Mouse (Mus musculus) spleen, postnatal 4 days (tissue): ENCODE measurements around the gene Fancg.
"Not testable (repeated sequence)": the region's sequence is repeated elsewhere in the genome, so short reads cannot be mapped to it uniquely, and the experiment has no call there.

Experiments used
- DNase-seq, 2 experiments: peaks; one replicate each; pipeline ENCODE4 v3.0.0; 2022; ENCODE audit warnings: low spot score in 2 of 2

The Fancg gene

GRCm38 (mm10) chr4:42999451-43000140, 10.7 kb downstream of the Fancg start:
- DNase-seq: peak; percentile 74 to 85

GRCm38 (mm10) chr4:42998022-42998421, 12.3 kb downstream of the Fancg start:
- no peak for DNase-seq

GRCm38 (mm10) chr4:42988296-42988695, 22.0 kb downstream of the Fancg start:
- DNase-seq: no peak

GRCm38 (mm10) chr4:42980467-42980866, 29.8 kb downstream of the Fancg start:
- not testable (repeated sequence) for DNase-seq

GRCm38 (mm10) chr4:42978062-42978461, 32.2 kb downstream of the Fancg start:
- DNase-seq: no peak

GRCm38 (mm10) chr4:42973868-42974267, 36.4 kb downstream of the Fancg start:
- DNase-seq: no peak

GRCm38 (mm10) chr4:42972952-42973351, 37.4 kb downstream of the Fancg start:
- no peak for DNase-seq

GRCm38 (mm10) chr4:42969304-42969703, 41.0 kb downstream of the Fancg start, which contains the start of gene 1700022I11Rik:
Gene 1700022I11Rik, plus strand, starts transcription at chr4:42969604.
- DNase-seq: no peak

- peak in 1 of 2 experiments; percentile 41 for DNase-seq
Observed at GRCm38 (mm10) chr4:42965039-42965719, 45.1 kb downstream of the Fancg start.

GRCm38 (mm10) chr4:42963480-42963879, 46.8 kb downstream of the Fancg start:
- no peak for DNase-seq

GRCm38 (mm10) chr4:42961592-42961991, 48.7 kb downstream of the Fancg start:
- peak; percentile 51 to 75 for DNase-seq

GRCm38 (mm10) chr4:42959382-42959781, 50.9 kb downstream of the Fancg start:
- no peak for DNase-seq

- no peak for DNase-seq
Observed at GRCm38 (mm10) chr4:42958942-42959341, 51.4 kb downstream of the Fancg start.

- no peak for DNase-seq
Observed at GRCm38 (mm10) chr4:42957979-42958378, 52.3 kb downstream of the Fancg start.

GRCm38 (mm10) chr4:42957306-42957705, 53.0 kb downstream of the Fancg start:
- no peak for DNase-seq

- no peak for DNase-seq
Observed at GRCm38 (mm10) chr4:42956581-42956980, 53.7 kb downstream of the Fancg start.

- no peak for DNase-seq
Observed at GRCm38 (mm10) chr4:42955200-42955599, 55.1 kb downstream of the Fancg start.

GRCm38 (mm10) chr4:42954297-42954696, 56.0 kb downstream of the Fancg start:
- DNase-seq: peak; percentile 42 to 82

- no peak for DNase-seq
Observed at GRCm38 (mm10) chr4:42953435-42954094, 56.7 kb downstream of the Fancg start.

GRCm38 (mm10) chr4:42952563-42952962, 57.7 kb downstream of the Fancg start:
- no peak for DNase-seq
